Mouse (Mus musculus) regulatory T cell (primary cell): ENCODE results near the gene Gm17428.
"Not testable (repeated sequence)": the region's sequence is repeated elsewhere in the genome, so short reads cannot be mapped to it uniquely, and the experiment has no call there.

Experiments used
- in situ Hi-C: fragments of 300-600 bp; cut with MboI, MseI; formaldehyde crosslinking; loops from one replicate; pipeline ENCODE4 v1.15.1; 2025; ENCODE audit warnings: high pct_unique_total_duplicates

The Gm17428 gene

DNA sequence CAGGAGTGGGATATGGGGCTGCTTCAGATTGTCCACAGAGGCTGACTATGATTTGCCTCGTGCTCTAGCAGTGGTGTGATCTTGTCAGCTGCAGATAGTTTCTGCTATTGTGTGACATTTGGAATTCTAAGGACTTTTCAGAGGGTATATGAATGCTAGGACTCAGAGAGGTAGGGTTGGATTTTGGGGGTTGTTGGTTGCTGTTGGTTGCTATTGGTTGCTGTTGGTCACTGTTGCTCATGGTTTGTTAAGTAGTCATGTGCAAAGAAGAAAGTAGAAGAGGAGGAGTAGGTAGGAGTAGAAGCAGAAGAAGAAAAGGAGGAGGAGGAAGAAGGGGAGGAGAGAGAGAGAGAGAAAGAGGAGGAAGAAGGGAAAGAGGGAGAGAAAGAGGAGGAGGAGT is at the start of gene Gm17428:
Gene Gm17428, plus strand, starts transcription at position 301 of the 400 bp plus-strand sequence.
- in situ Hi-C loops, result loop anchor here (10.0 kb wide), 1 partner anchor 1378 kb away; no protein-coding TSS in a partner anchor

DNA sequence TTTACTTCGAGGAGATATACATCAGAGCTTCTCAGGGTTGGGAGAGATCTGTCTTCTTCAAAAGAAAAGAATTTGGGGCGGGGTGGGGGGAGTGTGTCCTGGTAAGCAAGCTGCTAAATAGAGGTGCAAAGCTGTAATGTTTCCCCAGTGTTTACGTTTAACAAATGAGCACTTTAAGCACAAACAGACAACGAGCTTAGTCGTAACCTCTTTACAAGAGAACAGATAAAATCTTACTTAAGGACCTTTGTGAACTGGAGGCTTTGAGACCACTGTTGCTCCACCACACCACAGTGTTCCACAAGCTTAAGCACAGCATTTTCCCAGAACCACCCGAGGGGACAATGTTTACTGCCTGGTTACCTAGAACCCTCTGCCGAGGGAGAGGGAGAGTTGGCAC is 49.4 kb upstream of the Gm17428 start:
- in situ Hi-C loops, result no loop called here

DNA sequence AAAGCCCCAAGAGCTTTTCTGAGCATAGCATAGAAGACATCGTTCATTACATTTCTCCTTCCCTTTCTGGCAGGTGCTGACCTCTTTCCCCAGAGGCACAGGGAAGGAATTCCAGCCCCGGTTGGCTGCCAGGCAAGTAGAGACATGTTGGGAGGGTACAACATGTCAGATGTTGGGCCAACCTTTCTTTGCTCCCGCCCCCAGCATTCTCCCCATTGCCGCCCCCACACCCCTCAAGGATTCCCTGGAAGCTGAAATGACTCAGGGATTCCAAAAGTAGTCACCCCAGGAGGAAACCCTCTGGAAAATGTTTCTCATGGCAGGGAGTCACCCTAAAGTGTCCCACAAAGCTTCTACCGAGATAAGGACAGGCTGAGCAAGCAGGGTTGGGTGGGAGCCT is 46.9 kb upstream of the Gm17428 start:
- in situ Hi-C loops, result no loop called here

DNA sequence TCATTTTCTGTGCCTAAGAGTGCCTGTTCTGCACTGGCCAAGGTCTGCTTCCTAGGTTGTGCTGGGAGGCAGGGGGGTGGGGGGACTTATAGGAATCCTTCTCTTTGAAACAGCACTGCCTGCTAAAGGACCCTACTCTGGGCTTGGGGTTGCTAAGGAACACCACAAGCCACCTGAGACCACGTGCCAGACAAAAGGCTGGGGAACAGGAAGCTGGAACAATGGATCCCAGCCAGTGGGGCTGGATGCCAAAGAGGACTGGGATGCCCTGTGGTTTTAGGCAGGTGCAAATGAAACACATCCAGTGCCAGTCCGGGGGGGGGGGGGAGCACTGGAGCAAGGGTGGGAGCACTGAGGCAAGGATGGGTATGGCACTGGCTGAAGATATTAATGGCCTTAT is 46.3 kb upstream of the Gm17428 start:
- in situ Hi-C loops, result no loop called here

DNA sequence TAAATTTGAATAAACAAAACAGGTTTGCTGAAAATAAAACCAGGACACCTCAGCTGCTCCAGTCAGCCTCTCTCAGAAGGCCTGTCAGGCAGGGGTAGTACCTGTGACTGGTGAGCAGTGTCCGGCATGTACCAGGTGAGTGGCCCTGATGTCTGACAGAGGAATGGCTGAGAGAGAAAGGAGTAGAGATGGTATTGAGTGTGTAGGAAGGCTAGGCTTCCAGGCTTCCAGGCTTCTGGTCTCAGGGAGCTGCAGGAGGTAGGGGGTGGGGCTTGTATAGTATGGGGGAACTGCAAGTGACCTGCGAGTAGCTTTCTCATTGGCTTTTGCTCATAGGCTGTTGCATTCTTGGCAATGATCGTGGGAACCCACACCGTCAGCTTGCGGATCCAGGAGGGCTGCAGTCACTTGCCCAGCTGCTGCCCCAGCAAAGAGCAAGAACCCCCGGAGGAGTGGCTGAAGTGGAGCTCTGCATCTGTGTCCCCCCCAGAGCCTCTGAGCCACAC is 44.0 kb upstream of the Gm17428 start, which contains the start of gene Il25:
Gene Il25, plus strand, starts transcription at position 51 of the 506 bp plus-strand sequence.
- in situ Hi-C loops, result no loop called here

GRCm38 (mm10) chr14:54935904-54936830 is 40.6 kb upstream of the Gm17428 start, which contains the start of gene Cmtm5:
Cmtm5 (plus strand) TSS chr14:54936261.
- in situ Hi-C loops, result loop anchor here (5.0 kb wide), 1 partner anchor 89 kb away; no protein-coding TSS in a partner anchor

DNA sequence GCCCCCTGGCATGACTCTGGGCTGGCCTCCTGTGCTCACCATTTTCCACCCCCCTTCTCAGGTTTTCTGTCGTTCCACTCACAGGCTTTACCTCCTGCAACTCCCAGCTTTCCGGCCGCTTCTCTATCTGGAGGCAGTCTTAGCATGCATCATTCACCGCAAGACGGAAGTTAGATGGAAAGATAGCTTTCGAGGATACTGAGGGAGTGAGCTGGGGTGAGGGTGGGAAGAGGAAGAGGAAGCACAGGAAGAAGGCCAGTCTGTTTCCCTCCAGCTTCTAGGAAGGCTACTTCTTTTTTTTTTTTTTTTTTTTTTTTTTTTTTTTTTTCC is 39.9 kb upstream of the Gm17428 start:
- in situ Hi-C loops, result loop anchor here (5.0 kb wide), 1 partner anchor 89 kb away; no protein-coding TSS in a partner anchor

- in situ Hi-C loops, result loop anchor here (5.0 kb wide), 1 partner anchor 90 kb away; no protein-coding TSS in a partner anchor
Observed at GRCm38 (mm10) chr14:54937361-54938182, 39.2 kb upstream of the Gm17428 start.

GRCm38 (mm10) chr14:54938431-54939219 is 38.1 kb upstream of the Gm17428 start:
- in situ Hi-C loops, result loop anchor here (5.0 kb wide), 1 partner anchor 91 kb away; no protein-coding TSS in a partner anchor

GRCm38 (mm10) chr14:54939434-54940175 is 37.1 kb upstream of the Gm17428 start:
- in situ Hi-C loops, result loop anchor here (5.0 kb wide), 1 partner anchor 92 kb away; no protein-coding TSS in a partner anchor

DNA sequence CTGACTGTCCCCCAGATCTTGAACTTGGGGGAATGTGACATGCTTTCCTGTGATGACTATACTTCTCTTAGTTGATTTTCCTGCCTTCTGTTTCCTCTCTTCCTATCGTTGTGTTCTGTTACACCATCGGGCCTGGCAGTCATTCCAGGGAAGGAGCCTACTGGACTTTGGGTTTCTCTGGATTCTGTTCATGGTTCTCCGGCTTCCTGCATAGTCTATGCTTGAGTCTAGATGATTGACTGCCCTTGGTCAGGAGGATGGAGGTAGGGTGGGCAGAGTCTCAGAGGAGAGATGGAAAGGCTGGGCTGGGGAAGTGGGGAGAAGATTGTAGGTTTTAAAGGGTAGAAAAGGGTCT is 36.6 kb upstream of the Gm17428 start:
- in situ Hi-C loops, result no loop called here

- in situ Hi-C loops, result no loop called here
Observed at GRCm38 (mm10) chr14:54941024-54941978, 35.4 kb upstream of the Gm17428 start.

- in situ Hi-C loops, result no loop called here
Observed at GRCm38 (mm10) chr14:54942479-54942878, 34.3 kb upstream of the Gm17428 start.

DNA sequence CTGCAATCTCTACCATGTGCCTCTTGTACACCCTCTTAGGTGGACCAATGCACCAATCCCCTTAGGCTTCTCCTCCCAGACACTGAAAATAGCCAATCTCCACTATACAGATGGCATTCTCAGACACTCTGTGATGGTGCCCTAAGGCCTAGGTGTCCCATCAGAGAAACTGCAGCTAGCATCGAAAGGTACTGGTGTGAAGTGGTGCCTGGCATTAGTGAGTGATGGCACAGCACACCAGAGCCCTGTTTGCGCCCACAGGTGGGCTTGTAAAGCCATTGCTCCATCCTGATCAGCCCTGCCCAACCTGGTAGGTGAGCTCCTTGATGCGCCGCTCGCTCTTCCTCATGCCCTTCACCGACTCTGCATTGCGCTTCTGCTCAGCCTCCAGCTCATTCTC is 32.8 kb upstream of the Gm17428 start:
- in situ Hi-C loops, result no loop called here

DNA sequence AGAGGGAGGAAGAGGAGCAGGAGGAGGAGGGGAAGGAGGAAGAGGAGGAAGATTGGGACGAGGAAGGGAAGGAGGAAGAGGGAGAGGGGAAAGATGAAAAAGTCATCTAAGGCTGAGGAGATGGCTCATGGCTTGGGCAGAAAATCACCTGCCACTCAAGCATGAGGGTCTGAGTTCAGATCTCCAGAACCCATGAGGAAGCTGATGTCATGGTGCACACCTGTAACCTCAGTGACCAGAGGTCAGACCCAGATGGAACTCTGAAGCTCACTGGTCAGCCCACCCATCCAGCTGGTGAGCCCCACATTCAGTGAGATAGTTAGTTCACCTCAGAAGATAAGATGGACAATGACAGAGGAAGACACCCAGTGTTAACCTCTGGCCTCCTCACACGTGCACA is 31.8 kb upstream of the Gm17428 start:
- in situ Hi-C loops, result no loop called here

DNA sequence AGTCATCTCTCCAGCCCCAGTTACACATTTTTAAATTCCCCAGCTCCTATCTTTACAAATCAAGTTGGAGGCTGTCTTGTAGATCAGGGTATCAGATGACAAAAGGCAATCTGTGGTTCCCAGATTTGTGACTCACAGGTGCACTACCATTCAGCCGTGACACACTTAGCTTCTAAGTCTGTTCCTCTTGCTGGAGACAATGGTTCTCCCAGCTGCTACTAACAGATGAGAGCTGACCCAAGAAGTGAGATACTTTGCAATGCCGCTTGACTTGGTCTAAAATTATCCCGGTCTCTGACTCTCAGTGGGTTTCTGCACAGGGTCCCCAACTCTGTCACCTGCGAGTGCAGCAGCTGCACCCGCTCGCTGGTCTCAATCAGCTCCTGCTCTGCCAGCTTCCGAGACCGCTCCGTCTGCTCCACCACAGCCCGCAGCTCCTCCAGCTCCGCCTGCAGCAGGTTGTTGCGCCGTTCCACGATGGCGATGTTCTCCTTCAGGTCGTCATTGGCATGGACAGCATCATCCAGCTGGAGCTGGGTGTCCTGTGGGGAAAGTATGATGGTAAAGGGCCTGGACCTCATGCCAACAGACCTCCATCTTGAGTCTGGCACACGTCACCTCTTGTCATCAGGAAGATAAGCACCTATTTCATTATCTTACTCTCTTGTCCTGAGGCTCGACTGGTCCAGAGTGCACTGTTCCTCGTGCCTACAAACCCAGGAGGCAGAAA is 30.6 kb upstream of the Gm17428 start:
- in situ Hi-C loops, result no loop called here

DNA sequence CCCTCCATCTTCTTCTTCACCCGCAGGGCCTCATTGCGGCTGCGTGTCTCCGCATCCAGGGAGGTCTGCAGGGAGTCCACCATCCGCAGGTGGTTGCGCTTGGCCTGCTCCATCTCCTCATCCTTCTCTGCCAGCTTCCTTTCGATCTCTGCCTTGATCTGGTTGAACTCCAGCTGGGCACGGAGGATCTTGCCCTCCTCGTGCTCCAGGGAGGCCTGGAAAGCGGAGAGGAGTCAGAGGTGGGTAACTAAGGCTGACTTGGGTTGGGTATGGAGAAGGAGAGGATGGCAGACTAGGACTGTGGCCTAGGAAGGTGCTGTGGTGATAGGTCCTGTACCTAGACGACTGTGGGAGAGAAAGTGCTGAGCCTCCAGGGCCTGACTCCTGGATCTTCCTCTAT is 29.7 kb upstream of the Gm17428 start:
- in situ Hi-C loops, result not testable (repeated sequence)

- in situ Hi-C loops, result no loop called here
Observed at GRCm38 (mm10) chr14:54948781-54949180, 28.0 kb upstream of the Gm17428 start.
